Mouse (Mus musculus) limb, embryonic 12.5 days (tissue): ENCODE measurements around the gene Gm1673. TPM values are rescaled to one million over a fixed set of nuclear protein-coding genes. Genes with fewer than 3 reads are reported as not detected.

ENCODE experiments used
- ATAC-seq: fragments of 200-750 bp; cut with Nextera tagmentation; 2 replicates; pipeline ENCODE4 v1.8.0; 2017; ENCODE audit warnings: low read depth, moderate TSS enrichment; ENCODE audit not compliant: insufficient number of reproducible peaks, insufficient read depth, low FRiP score, low TSS enrichment
- H3K27ac ChIP-seq: fragments of 300-500 bp; sonication (generic); 2 replicates; pipeline ENCODE4 v1.5.1; 2016; ENCODE audit warnings: mild to moderate bottlenecking, moderate library complexity
- H3K27me3 ChIP-seq: fragments of 300-500 bp; sonication (generic); 2 replicates; pipeline ENCODE4 v1.6.1; 2016; ENCODE audit warnings: mild to moderate bottlenecking, moderate library complexity
- H3K36me3 ChIP-seq: fragments of 300-500 bp; sonication (generic); 2 replicates; pipeline ENCODE4 v1.6.1; 2016; ENCODE audit warnings: mild to moderate bottlenecking, moderate library complexity
- H3K4me1 ChIP-seq: fragments of 300-500 bp; sonication (generic); replicated peaks from 2 replicates; pipeline ENCODE4 v1.6.1; 2016
- H3K4me2 ChIP-seq: fragments of 300-500 bp; sonication (generic); 2 replicates; pipeline ENCODE4 v1.6.1; 2016; ENCODE audit warnings: mild to moderate bottlenecking, moderate library complexity
- H3K4me3 ChIP-seq: fragments of 300-500 bp; sonication (generic); replicated peaks from 2 replicates; pipeline ENCODE4 v1.5.1; 2016; ENCODE audit warnings: mild to moderate bottlenecking
- H3K9ac ChIP-seq: fragments of 300-500 bp; sonication (generic); replicated peaks from 2 replicates; pipeline ENCODE4 v1.6.1; 2016; ENCODE audit warnings: mild to moderate bottlenecking, moderate library complexity
- H3K9me3 ChIP-seq: fragments of 300-500 bp; sonication (generic); 2 replicates; pipeline ENCODE4 v1.6.1; 2016; ENCODE audit warnings: mild to moderate bottlenecking, moderate library complexity
- WGBS: fragments of 180-500 bp; shearing (Covaris S2); methylation state at CpG from one replicate; pipeline ENCODE4 v1.1.7; 2016; 5-methylcytosine and 5-hydroxymethylcytosine counted together
- polyA plus RNA-seq: library from polyadenylated mRNA; unstranded; fragments of >200 nt; fragmentation: Nextera tagmentation; extraction: Ambion mirVana; gene quantifications from 2 replicates; pipeline ENCODE4 v1.2.1, GENCODE M21; 2016

Gene Gm1673
- polyA plus RNA-seq, 1 experiment from 2014 or later: 197 TPM

DNA sequence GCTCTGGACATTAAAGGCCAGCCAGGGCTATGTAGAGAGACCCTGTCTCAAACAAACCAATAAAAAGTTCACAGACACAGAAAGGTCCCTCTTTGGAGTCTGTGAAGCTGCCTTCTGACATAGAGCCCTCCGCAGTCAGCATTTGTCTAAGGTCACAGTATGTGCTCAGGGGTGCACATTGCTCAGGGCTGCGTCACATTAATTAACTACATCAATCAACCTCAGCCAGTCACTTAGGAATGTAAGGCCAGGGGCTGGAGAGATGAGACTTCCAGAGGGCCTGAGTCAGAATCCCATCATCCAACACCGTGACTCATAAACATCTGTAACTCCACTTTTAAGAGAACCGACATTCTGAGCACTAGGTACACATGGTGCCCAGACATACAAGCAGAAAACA lies 27.4 kb upstream of the Gm1673 start:
- ATAC-seq: no peak
- Histone ChIP-seq H3K4me2 (no peak overlapping the region), H3K9me3 (peaks cover 26% of the 10 kb centered on the region; the same call in 1 of the 2 replicates), H3K36me3 (no peaks in the 10 kb centered on the region), H3K4me3 (no peak overlapping the region), H3K4me1 (no peaks in the 10 kb centered on the region), H3K27ac (no peak overlapping the region), H3K27me3 (no peaks in the 10 kb centered on the region), H3K9ac (no peak overlapping the region)
- WGBS: 68% methylated on average over 4 of the region's 4 CpGs

DNA sequence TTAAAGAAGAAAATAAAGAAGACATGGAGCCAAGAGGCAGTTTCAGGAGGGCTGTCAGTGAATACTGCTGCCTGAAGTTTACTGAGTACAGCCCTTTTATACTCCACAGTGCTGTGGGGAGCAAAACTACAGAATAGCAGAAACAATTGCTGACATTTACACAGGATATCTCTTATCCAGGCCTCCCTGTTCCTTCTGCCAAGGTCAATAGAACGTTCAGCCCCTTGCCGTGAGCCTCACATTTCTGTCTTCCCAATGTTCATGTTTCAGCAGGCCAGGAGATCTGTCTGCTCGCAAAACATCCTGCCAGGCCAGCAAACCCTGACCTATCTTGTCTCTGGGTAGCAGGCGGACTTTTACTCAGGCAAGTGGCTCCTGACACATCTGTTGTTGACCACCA lies 23.9 kb upstream of the Gm1673 start:
- peaks cover 11% of the 10 kb centered on the region; the same call in 1 of the 2 replicates for H3K9me3 ChIP-seq
- 77% methylated on average over 4 of the region's 4 CpGs for WGBS
- H3K27me3 ChIP-seq: no peaks in the 10 kb centered on the region
- H3K4me1 ChIP-seq: no peaks in the 10 kb centered on the region
- ATAC-seq: no peak
- H3K36me3 ChIP-seq: no peaks in the 10 kb centered on the region
- no peak overlapping the region for H3K9ac ChIP-seq
- no peak overlapping the region for H3K27ac ChIP-seq
- H3K4me2 ChIP-seq: no peak overlapping the region
- no peak overlapping the region for H3K4me3 ChIP-seq

- Histone ChIP-seq H3K4me2 (no peak overlapping the region), H3K36me3 (no peaks in the 10 kb centered on the region), H3K4me3 (no peak overlapping the region), H3K27ac (no peak overlapping the region), H3K4me1 (no peaks in the 10 kb centered on the region), H3K9ac (no peak overlapping the region), H3K9me3 (no peaks in the 10 kb centered on the region), H3K27me3 (no peaks in the 10 kb centered on the region)
- ATAC-seq: no peak
- 57% methylated on average over 2 of the region's 2 CpGs for WGBS
Observed at GRCm38 (mm10) chr5:33974736-33975135, 8.5 kb upstream of the Gm1673 start.

- H3K4me2 ChIP-seq: no peak overlapping the region
- no peaks in the 10 kb centered on the region for H3K27me3 ChIP-seq
- no peak for ATAC-seq
- H3K9ac ChIP-seq: no peak overlapping the region
- no peaks in the 10 kb centered on the region for H3K4me1 ChIP-seq
- WGBS: 38% methylated on average over 3 of the region's 3 CpGs
- H3K27ac ChIP-seq: no peak overlapping the region
- no peaks in the 10 kb centered on the region for H3K9me3 ChIP-seq
- no peak overlapping the region for H3K4me3 ChIP-seq
- H3K36me3 ChIP-seq: no peaks in the 10 kb centered on the region; the same call in 1 of the 2 replicates
Observed at GRCm38 (mm10) chr5:33976267-33976666, 7.0 kb upstream of the Gm1673 start.

DNA sequence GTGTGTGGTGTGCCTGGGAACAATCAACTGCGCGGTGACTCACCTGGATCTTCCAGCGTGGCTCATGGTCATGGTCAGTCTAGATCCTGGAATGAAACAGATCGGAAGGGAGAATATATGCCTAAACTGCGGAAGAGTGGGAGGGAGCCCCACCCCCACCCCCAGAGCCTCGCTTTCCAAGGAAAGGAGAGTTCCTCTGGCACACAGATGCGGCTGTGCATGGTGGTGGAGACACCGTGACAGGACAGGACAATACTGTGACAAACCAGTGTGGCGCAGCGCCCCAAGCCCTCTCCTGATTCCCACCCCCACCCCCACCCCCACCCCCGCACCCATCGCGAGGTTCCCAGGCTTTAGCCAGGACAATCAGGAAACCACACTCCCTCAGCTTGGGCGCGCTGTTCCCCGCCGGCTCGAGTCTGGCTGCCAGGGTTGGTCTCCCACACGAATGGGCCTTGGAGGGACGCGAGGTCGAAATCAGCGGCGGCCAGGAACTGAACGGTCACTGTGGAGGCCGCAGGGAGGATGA lies 438 bp upstream of the Gm1673 start:
- H3K27ac ChIP-seq: peak overlapping the region; percentile 69
- H3K4me3 ChIP-seq: peak overlapping the region; percentile 88
- no peaks in the 10 kb centered on the region for H3K9me3 ChIP-seq
- H3K4me2 ChIP-seq: peak overlapping the region; percentile 87
- peaks cover 7% of the 10 kb centered on the region; the same call in 1 of the 2 replicates for H3K36me3 ChIP-seq
- peak overlapping the region; percentile 85 for H3K9ac ChIP-seq
- WGBS: 5% methylated on average over 26 of the region's 26 CpGs
- H3K27me3 ChIP-seq: no peaks in the 10 kb centered on the region
- H3K4me1 ChIP-seq: peaks cover 15% of the 10 kb centered on the region; the same call in 1 of the 2 replicates
- ATAC-seq: peak; percentile 40; the same call in 1 of the 2 replicates

DNA sequence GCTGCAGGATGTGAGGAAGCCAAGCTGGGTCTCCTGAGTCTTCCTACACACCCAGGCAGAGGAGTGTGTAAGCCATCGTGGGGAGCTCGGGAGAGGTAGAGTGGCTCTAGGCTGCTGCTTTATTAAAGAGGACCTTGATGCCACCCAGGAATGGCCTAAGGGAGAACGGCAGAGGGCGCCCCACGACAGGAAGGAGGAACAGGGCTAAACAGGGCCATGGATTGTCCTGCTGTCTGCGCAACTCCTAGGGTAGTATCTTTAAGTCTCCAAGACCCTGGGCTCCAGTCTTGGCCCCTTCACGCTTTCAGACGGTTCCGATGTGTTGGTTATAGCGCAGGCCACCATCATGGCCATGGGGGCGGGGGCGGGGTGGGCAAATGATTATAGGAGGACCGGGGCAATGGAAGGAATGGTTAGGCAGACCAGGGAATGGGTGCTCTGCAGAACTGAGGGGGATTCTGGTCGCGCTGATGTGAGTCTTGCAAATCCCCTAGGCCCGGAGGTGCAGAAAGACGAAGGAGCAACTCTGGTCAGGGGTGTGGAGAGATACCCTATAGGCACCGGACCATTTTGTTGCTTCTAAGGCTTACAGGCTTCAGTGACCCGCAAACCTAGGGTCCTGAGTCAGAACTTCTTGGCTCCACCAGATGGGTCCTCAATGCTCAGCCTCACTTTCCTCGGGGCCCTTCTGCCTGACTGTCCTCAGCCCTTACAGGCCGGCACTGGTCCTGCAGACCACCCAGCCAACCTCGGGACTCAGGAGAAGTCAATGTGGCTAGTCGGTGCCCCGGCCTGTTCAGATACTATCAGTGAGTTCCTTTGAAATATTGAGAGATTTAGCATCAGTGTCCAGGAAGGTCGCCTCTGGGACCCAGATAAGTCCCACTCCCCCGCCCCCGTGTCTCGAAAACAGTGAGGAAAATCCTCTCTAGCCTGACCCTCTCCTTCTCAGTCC lies 11.7 kb downstream of the Gm1673 start:
- Histone ChIP-seq H3K36me3 (no peaks in the 10 kb centered on the region), H3K9ac (no peak overlapping the region), H3K4me1 (peaks cover 18% of the 10 kb centered on the region), H3K9me3 (no peaks in the 10 kb centered on the region), H3K4me2 (peak overlapping the region; percentile 98), H3K27me3 (peaks cover 60% of the 10 kb centered on the region), H3K4me3 (peak overlapping the region; percentile 67), H3K27ac (no peak overlapping the region)
- no peak for ATAC-seq
- WGBS: 35% methylated on average over 28 of the region's 28 CpGs

GRCm38 (mm10) chr5:33995843-33996693 lies 12.8 kb downstream of the Gm1673 start, which contains the start of gene Nat8l:
Gene Nat8l, plus strand, starts transcription at chr5:33995984.
- Histone ChIP-seq H3K9me3 (no peaks in the 10 kb centered on the region), H3K36me3 (no peaks in the 10 kb centered on the region), H3K27ac (no peak within 1 kb of the TSS), H3K4me3 (peak within 1 kb of the TSS; percentile 67), H3K4me1 (peaks cover 18% of the 10 kb centered on the region), H3K4me2 (peak within 1 kb of the TSS; percentile 98), H3K27me3 (peaks cover 71% of the 10 kb centered on the region), H3K9ac (peak within 1 kb of the TSS; percentile 50)
- ATAC-seq: peak; percentile 77
- under 1% methylated on average over 90 of the region's 90 CpGs for WGBS

- H3K27ac ChIP-seq: no peak overlapping the region
- WGBS: under 1% methylated on average over 40 of the region's 55 CpGs
- no peak for ATAC-seq
- H3K4me1 ChIP-seq: peaks cover 18% of the 10 kb centered on the region
- no peaks in the 10 kb centered on the region for H3K9me3 ChIP-seq
- no peaks in the 10 kb centered on the region for H3K36me3 ChIP-seq
- peak overlapping the region; percentile 50 for H3K9ac ChIP-seq
- H3K4me3 ChIP-seq: peak overlapping the region; percentile 67
- peaks cover 71% of the 10 kb centered on the region for H3K27me3 ChIP-seq
- H3K4me2 ChIP-seq: peak overlapping the region; percentile 98
Observed at GRCm38 (mm10) chr5:33996694-33997045, 13.4 kb downstream of the Gm1673 start.

- Histone ChIP-seq H3K27me3 (peaks cover 71% of the 10 kb centered on the region), H3K27ac (no peak overlapping the region), H3K36me3 (no peaks in the 10 kb centered on the region), H3K4me1 (peaks cover 18% of the 10 kb centered on the region), H3K9me3 (no peaks in the 10 kb centered on the region), H3K4me2 (peak overlapping the region; percentile 98), H3K9ac (peak overlapping the region; percentile 50), H3K4me3 (peak overlapping the region; percentile 67)
- ATAC-seq: no peak
- under 1% methylated on average over 80 of the region's 80 CpGs for WGBS
Observed at GRCm38 (mm10) chr5:33997051-33997741, 14.0 kb downstream of the Gm1673 start.

DNA sequence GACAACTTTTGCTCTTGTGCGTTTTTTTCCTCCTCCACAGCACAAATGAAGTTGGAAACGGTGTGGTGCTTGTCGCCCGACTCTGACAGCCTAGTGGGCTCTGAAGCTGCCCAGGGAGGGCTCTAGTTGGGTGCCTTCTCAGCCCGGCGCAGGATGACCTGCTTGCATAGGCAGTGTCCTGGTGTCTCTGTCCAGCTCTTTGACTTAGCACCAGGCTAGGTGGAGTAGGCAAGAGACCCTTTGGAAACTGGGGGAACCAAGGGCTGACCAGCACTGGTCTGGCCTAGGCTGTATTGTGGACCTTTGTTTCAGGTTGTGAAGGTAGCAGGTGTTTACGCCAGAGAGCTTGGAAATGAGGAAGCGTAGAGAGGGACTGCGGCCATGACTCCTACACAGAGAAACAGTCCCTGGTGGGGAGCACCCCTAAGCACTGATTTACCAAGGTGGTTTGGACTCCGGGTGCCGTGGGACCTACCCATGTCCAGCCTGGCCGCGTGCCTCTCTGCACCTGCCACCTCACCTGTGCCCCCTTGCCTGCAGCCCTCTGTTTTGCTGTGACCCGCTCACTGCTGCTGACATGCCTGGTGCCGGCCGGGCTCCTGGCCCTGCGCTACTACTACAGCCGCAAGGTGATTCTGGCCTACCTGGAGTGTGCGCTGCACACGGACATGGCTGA lies 14.7 kb downstream of the Gm1673 start:
- peak overlapping the region; percentile 67; the same call in 1 of the 2 replicates for H3K4me3 ChIP-seq
- 68% methylated on average over 20 of the region's 20 CpGs for WGBS
- no peaks in the 10 kb centered on the region for H3K9me3 ChIP-seq
- peak overlapping the region; percentile 98 for H3K4me2 ChIP-seq
- peaks cover 18% of the 10 kb centered on the region for H3K4me1 ChIP-seq
- no peaks in the 10 kb centered on the region for H3K36me3 ChIP-seq
- H3K27ac ChIP-seq: no peak overlapping the region
- no peak for ATAC-seq
- H3K9ac ChIP-seq: no peak overlapping the region
- H3K27me3 ChIP-seq: peaks cover 71% of the 10 kb centered on the region
